Comparison of ENCODE assay signal across 14 mouse cellular contexts in the genomic region with DNA sequence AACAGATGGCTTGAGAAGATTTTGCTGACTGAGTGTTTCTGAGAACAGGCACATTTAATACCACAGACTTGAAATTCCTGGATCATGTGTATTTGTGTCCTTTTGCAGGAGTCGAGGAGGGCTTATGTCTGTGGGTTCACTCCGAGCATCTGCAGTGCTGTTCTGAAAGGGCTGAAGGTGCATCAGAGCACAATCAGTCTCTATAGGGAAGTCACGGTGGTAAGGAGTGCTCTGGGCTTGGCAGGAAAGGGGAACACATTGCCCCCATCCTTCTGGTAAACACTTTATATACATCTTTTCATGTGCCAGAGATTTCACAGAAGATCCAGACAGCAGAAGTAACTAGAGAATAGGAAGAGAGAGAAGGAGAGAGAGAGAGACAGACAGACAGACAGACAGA.
DNase-seq lines count a peak whose midpoint lies in the region; ATAC-seq lines count a peak whose summit lies in the region.
"Had no signal": no experiment of that assay in that cellular context is flagged by ENCODE, and none has a peak within 500 bp of the region (broad histone marks: within the 10 kb centered on the region; RNA-seq: fewer than 3 reads in every experiment).

No protein-coding gene starts in this region.

- no peak overlapping the region for H3K4me3 ChIP-seq in midbrain, embryonic 11.5 days (ENCODE audit: low read depth, low read length)
- H3K4me3 ChIP-seq in midbrain, embryonic 16.5 days (ENCODE audit: low read depth, low read length), result no peak overlapping the region
- no peak overlapping the region for H3K4me3 ChIP-seq in forebrain, embryonic 11.5 days (ENCODE audit: low read depth, low read length)
- no peak overlapping the region for H3K4me3 ChIP-seq in hindbrain, embryonic 15.5 days
- H3K4me3 ChIP-seq in heart, embryonic 11.5 days (ENCODE audit: low read depth, low read length), result no peak overlapping the region
- H3K4me3 ChIP-seq: heart, embryonic 10.5 days had no signal

- H3K4me1 ChIP-seq in midbrain, embryonic 11.5 days (ENCODE audit: control insufficient read depth, insufficient read depth, low read length), result peaks cover 16% of the 10 kb centered on the region
- H3K4me1 ChIP-seq in midbrain, embryonic 16.5 days (ENCODE audit: control insufficient read depth, insufficient read depth, low read length), result peaks cover 5% of the 10 kb centered on the region
- peaks cover 11% of the 10 kb centered on the region; the same call in 1 of the 2 replicates for H3K4me1 ChIP-seq in forebrain, embryonic 11.5 days (replicated peaks; ENCODE audit: control insufficient read depth, insufficient read depth, low read length)
- 0 out of 2 replicates have a peak, but pooled peaks cover 3% of the 10 kb centered on the region for H3K4me1 ChIP-seq in hindbrain, embryonic 15.5 days (replicated peaks)
- peaks cover 17% of the 10 kb centered on the region for H3K4me1 ChIP-seq in heart, embryonic 11.5 days (ENCODE audit: control insufficient read depth, insufficient read depth, low read length)

- DNase-seq in midbrain, embryonic 11.5 days (ENCODE audit: low spot score, missing footprints), result no peak
- no peak for DNase-seq in forebrain, embryonic 11.5 days (ENCODE audit: low spot score)
- DNase-seq in left cerebral cortex, adult 8-10 months (ENCODE audit: low spot score in 2 of 2), result no peak
- DNase-seq in heart, adult 18-20 months, result no peak
- DNase-seq: cerebellum, adult 11 months; gastrocnemius, postnatal 10 days; heart, postnatal 36 days; kidney, adult 18-20 months; lung, embryonic 14.5 days; spleen, adult 18-20 months had no signal

- H3K27ac ChIP-seq in midbrain, embryonic 11.5 days (ENCODE audit: low read depth, low read length), result peak overlapping the region; percentile 37; the same call in 1 of the 2 replicates
- no peak overlapping the region for H3K27ac ChIP-seq in midbrain, embryonic 16.5 days (ENCODE audit: low read length)
- peak overlapping the region; percentile 27; the same call in 1 of the 2 replicates for H3K27ac ChIP-seq in forebrain, embryonic 11.5 days (ENCODE audit: low read depth, low read length)
- H3K27ac ChIP-seq in hindbrain, embryonic 15.5 days (replicated peaks), result 0 out of 2 replicates have a peak overlapping the region, but pooled peaks have one; percentile 13
- no peak overlapping the region for H3K27ac ChIP-seq in heart, embryonic 11.5 days (ENCODE audit: low read depth, low read length)
- H3K27ac ChIP-seq: heart, embryonic 10.5 days had no signal

- no peaks in the 10 kb centered on the region for H3K36me3 ChIP-seq in midbrain, embryonic 11.5 days (ENCODE audit: control insufficient read depth, insufficient read depth, low read length)
- H3K36me3 ChIP-seq in midbrain, embryonic 16.5 days (ENCODE audit: control insufficient read depth, insufficient read depth, low read length), result no peaks in the 10 kb centered on the region
- H3K36me3 ChIP-seq in forebrain, embryonic 11.5 days (ENCODE audit: control insufficient read depth, insufficient read depth, low read length), result no peaks in the 10 kb centered on the region
- no peaks in the 10 kb centered on the region for H3K36me3 ChIP-seq in hindbrain, embryonic 15.5 days
- no peaks in the 10 kb centered on the region for H3K36me3 ChIP-seq in heart, embryonic 11.5 days (ENCODE audit: control insufficient read depth, insufficient read depth, low read length)
- H3K36me3 ChIP-seq: heart, embryonic 10.5 days had no signal

- no peaks in the 10 kb centered on the region for H3K9me3 ChIP-seq in midbrain, embryonic 11.5 days (ENCODE audit: control insufficient read depth, low read length)
- H3K9me3 ChIP-seq in midbrain, embryonic 16.5 days (replicated peaks; ENCODE audit: control insufficient read depth, low read length, poor library complexity, severe bottlenecking), result no peaks in the 10 kb centered on the region
- no peaks in the 10 kb centered on the region for H3K9me3 ChIP-seq in forebrain, embryonic 11.5 days (ENCODE audit: control insufficient read depth, low read length)
- no peaks in the 10 kb centered on the region for H3K9me3 ChIP-seq in hindbrain, embryonic 15.5 days
- H3K9me3 ChIP-seq in heart, embryonic 11.5 days (replicated peaks; ENCODE audit: control insufficient read depth, low read length), result no peaks in the 10 kb centered on the region
- H3K9me3 ChIP-seq: heart, embryonic 10.5 days had no signal

- no peak overlapping the region for H3K4me2 ChIP-seq in midbrain, embryonic 11.5 days
- no peak overlapping the region for H3K4me2 ChIP-seq in midbrain, embryonic 16.5 days (ENCODE audit: low read length)
- H3K4me2 ChIP-seq in forebrain, embryonic 11.5 days (ENCODE audit: low read depth, low read length, severe bottlenecking), result no peak overlapping the region
- no peak overlapping the region for H3K4me2 ChIP-seq in hindbrain, embryonic 15.5 days
- H3K4me2 ChIP-seq in heart, embryonic 11.5 days, result no peak overlapping the region
- H3K4me2 ChIP-seq: lung, embryonic 14.5 days had no signal

- ATAC-seq in midbrain, embryonic 11.5 days (ENCODE audit: low FRiP score), result no peak
- no peak for ATAC-seq in midbrain, embryonic 16.5 days
- ATAC-seq in forebrain, embryonic 11.5 days (replicated peaks; ENCODE audit: low FRiP score), result no peak
- no peak for ATAC-seq in hindbrain, embryonic 15.5 days (ENCODE audit: low FRiP score, low read depth)
- no peak for ATAC-seq in heart, embryonic 11.5 days (replicated peaks; ENCODE audit: insufficient number of reproducible peaks, low FRiP score, low TSS enrichment)

- no peak overlapping the region for H3K9ac ChIP-seq in midbrain, embryonic 11.5 days (ENCODE audit: low read length)
- H3K9ac ChIP-seq in midbrain, embryonic 16.5 days (ENCODE audit: low read depth, low read length), result no peak overlapping the region
- no peak overlapping the region for H3K9ac ChIP-seq in forebrain, embryonic 11.5 days (ENCODE audit: low read length)
- H3K9ac ChIP-seq in hindbrain, embryonic 15.5 days, result no peak overlapping the region
- no peak overlapping the region for H3K9ac ChIP-seq in heart, embryonic 11.5 days (ENCODE audit: low read depth, low read length)
- H3K9ac ChIP-seq: lung, embryonic 14.5 days had no signal

- H3K27me3 ChIP-seq in midbrain, embryonic 11.5 days (ENCODE audit: control insufficient read depth, insufficient read depth, low read length), result no peaks in the 10 kb centered on the region
- H3K27me3 ChIP-seq in midbrain, embryonic 16.5 days (ENCODE audit: control insufficient read depth, insufficient read depth, low read depth, low read length), result no peaks in the 10 kb centered on the region
- no peaks in the 10 kb centered on the region for H3K27me3 ChIP-seq in forebrain, embryonic 11.5 days (ENCODE audit: control insufficient read depth, insufficient read depth, low read length)
- no peaks in the 10 kb centered on the region for H3K27me3 ChIP-seq in hindbrain, embryonic 15.5 days
- no peaks in the 10 kb centered on the region for H3K27me3 ChIP-seq in heart, embryonic 11.5 days (ENCODE audit: control insufficient read depth, insufficient read depth, low read length)

- 60% methylated on average over 3 of the region's 3 CpGs for WGBS in midbrain, embryonic 11.5 days
- 56% methylated on average over 3 of the region's 3 CpGs for WGBS in midbrain, embryonic 16.5 days
- 53% methylated on average over 3 of the region's 3 CpGs for WGBS in forebrain, embryonic 11.5 days
- 35% methylated on average over 3 of the region's 3 CpGs for WGBS in hindbrain, embryonic 15.5 days
- 62% methylated on average over 3 of the region's 3 CpGs for WGBS in heart, embryonic 11.5 days (ENCODE audit: insufficient replicate concordance)

Comparison
In these comparisons a context has a peak if more than half of its experiments do, and no peak if none do; other contexts are left out.
1. H3K27ac ChIP-seq: peak in midbrain, embryonic 11.5 days (single experiment), forebrain, embryonic 11.5 days (single experiment) and hindbrain, embryonic 15.5 days (single experiment); none in midbrain, embryonic 16.5 days (single experiment) and heart, embryonic 11.5 days (single experiment).